Mouse (Mus musculus) gastrocnemius, postnatal 25 days (tissue): ENCODE results near the gene Rtn4rl2. TPM values are rescaled to one million over a fixed set of nuclear protein-coding genes. Genes with fewer than 3 reads are reported as not detected.

ENCODE experiments used
- microRNA-seq, 2 experiments: library from miRNA; unstranded; fragments of <30 nt; microRNA quantifications; one replicate each; pipeline ENCODE4 v1.2.0; 2021; ENCODE audit warnings: borderline replicate concordance in 2 of 2
- total RNA-seq, 2 experiments: library from RNA; stranded (reverse); gene quantifications; 1 replicate in 1 of 2; 2 replicates in 1 of 2; pipeline ENCODE4 v1.2.3; 2021

The Rtn4rl2 gene
- total RNA-seq, 2 experiments from 2014 or later: 0.43 to 0.54 TPM

Small RNA genes within 50 kb of the gene (microRNA-seq; reads per million reads assigned to microRNA genes)
- 0 reads per million in 2 experiments for gene Gm24332

Other genes with a start within 250 kb of the Rtn4rl2 start
- 10 to 100 TPM; 29.6 to 31.2 TPM for gene Ctnnd1, start 235.9 kb downstream of the Rtn4rl2 start, total RNA-seq
- not detected for gene Btbd18, start 227.6 kb downstream of the Rtn4rl2 start, total RNA-seq
- gene Selenoh, start 215.9 kb downstream of the Rtn4rl2 start, total RNA-seq: 10 to 100 TPM in 1 of 2 experiments, 1 to 10 TPM in 1; 9.7 to 11.9 TPM
- gene Gm28635, start 208.7 kb downstream of the Rtn4rl2 start, total RNA-seq: 1 to 10 TPM in 1 of 2 experiments, under 1 TPM in 1; 0.94 to 3.4 TPM
- gene Med19, start 208.3 kb downstream of the Rtn4rl2 start, total RNA-seq: 1 to 10 TPM; 6.7 to 7.6 TPM
- 10 to 100 TPM; 47.6 to 69.5 TPM for gene Tmx2, start 207.6 kb downstream of the Rtn4rl2 start, total RNA-seq
- 10 to 100 TPM; 56.6 TPM for gene Zdhhc5, start 171.5 kb downstream of the Rtn4rl2 start, total RNA-seq
- gene Clp1, start 159.4 kb downstream of the Rtn4rl2 start, total RNA-seq: 1 to 10 TPM; 3.2 to 3.5 TPM
- under 1 TPM; 0.49 to 0.51 TPM for gene Ypel4, start 152.7 kb downstream of the Rtn4rl2 start, total RNA-seq
- gene Gm19426, start 143.1 kb downstream of the Rtn4rl2 start, total RNA-seq: under 1 TPM; 0.54 to 0.95 TPM
- gene Serping1, start 111.3 kb downstream of the Rtn4rl2 start, total RNA-seq: 10 to 100 TPM; 46.7 to 59.3 TPM
- 1 to 10 TPM; 4.2 to 8.1 TPM for gene Ube2l6, start 87.9 kb downstream of the Rtn4rl2 start, total RNA-seq
- 100 to 1,000 TPM; 101 to 105 TPM for gene Smtnl1, start 64.1 kb downstream of the Rtn4rl2 start, total RNA-seq
- gene Timm10, start 59.7 kb downstream of the Rtn4rl2 start, total RNA-seq: 10 to 100 TPM; 49.3 to 51.3 TPM
- gene Slc43a1, start 47.9 kb downstream of the Rtn4rl2 start, total RNA-seq: 1 to 10 TPM; 7.7 to 8.4 TPM
- 10 to 100 TPM; 22.9 to 23.4 TPM for gene Slc43a3, start 49.9 kb upstream of the Rtn4rl2 start, total RNA-seq
- not detected for gene Prg2, start 93.8 kb upstream of the Rtn4rl2 start, total RNA-seq
- not detected for gene Prg3, start 101.5 kb upstream of the Rtn4rl2 start, total RNA-seq
- 10 to 100 TPM; 25.5 to 28.3 TPM for gene Ssrp1, start 150.5 kb upstream of the Rtn4rl2 start, total RNA-seq
- under 1 TPM; 0.40 to 0.43 TPM for gene P2rx3, start 150.8 kb upstream of the Rtn4rl2 start, total RNA-seq
- gene Tnks1bp1, start 161.3 kb upstream of the Rtn4rl2 start, total RNA-seq: 10 to 100 TPM; 26.0 to 29.1 TPM
- gene Aplnr, start 249.5 kb upstream of the Rtn4rl2 start, total RNA-seq: 10 to 100 TPM; 13.7 to 16.9 TPM